8 mouse cellular contexts compared by ENCODE assay signal in the genomic region with DNA sequence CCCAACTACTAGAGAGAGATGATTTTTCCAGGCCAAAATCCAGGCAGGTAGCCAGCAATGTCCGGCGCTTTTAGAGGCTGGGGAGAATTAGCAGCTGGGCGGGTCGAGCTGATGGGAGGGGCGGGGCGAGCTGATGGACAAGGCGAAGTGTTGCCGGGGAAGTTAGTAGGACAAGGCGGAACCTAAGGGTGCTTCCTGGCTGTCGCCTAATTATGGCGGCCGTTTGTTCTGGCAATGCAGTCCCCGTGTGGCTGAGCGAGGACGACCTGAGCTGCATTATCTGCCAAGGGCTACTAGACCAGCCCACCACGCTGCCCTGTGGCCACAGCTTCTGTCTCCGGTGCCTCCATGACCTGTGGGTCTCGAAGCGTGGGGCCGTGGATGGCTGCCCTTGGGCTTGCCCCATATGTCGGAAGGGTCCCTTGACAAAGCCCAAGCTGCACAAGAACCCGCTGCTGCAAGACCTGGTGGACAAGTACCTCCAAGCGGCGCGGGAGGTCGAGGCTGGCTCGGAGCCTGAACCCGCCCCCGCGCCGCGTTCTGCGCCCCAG. TPM values are rescaled to one million over a fixed set of nuclear protein-coding genes. Genes with fewer than 3 reads are reported as not detected.
DNase-seq lines count a peak whose midpoint lies in the region; ATAC-seq lines count a peak whose summit lies in the region.

A gene (plus strand): TSS at position 147 of the 551 bp plus-strand sequence.

- H3K4me3 ChIP-seq in hindbrain, embryonic 14.5 days (replicated peaks; ENCODE audit: low read length) = peak within 1 kb of the TSS; percentile 37

- no peaks in the 10 kb centered on the region for H3K4me1 ChIP-seq in hindbrain, embryonic 14.5 days (replicated peaks; ENCODE audit: control insufficient read depth, insufficient read depth, low read length)

- peak; percentile 71; the same call in 1 of the 2 replicates for ATAC-seq in hindbrain, embryonic 14.5 days (ENCODE audit: low FRiP score)

- no peaks in the 10 kb centered on the region for H3K27me3 ChIP-seq in hindbrain, embryonic 14.5 days (ENCODE audit: control insufficient read depth, insufficient read depth, low read length)

- H3K36me3 ChIP-seq in hindbrain, embryonic 14.5 days (replicated peaks; ENCODE audit: control insufficient read depth, insufficient read depth) = no peaks in the 10 kb centered on the region

- peak; percentile 60 for DNase-seq in T-cell, adult 2 months (ENCODE audit: low spot score)
- peak; percentile 90 for DNase-seq in cerebellum, postnatal 36 days
- peak; percentile 52 to 70 for DNase-seq in frontal cortex, postnatal 25 days (ENCODE audit: low spot score in 2 of 2)
- DNase-seq in hindbrain, embryonic 14.5 days (ENCODE audit: low spot score) = peak; percentile 66
- DNase-seq in layer of hippocampus, postnatal 36 days = peak; percentile 75 to 78
- peak; percentile 95 for DNase-seq in lung, postnatal 25 days (ENCODE audit: low spot score)
- DNase-seq in retina, adult 2 months (ENCODE audit: low read depth, low spot score) = peak; percentile 32
- DNase-seq in thymus, postnatal 25 days = peak; percentile 54

- 3% methylated on average over 33 of the region's 33 CpGs for WGBS in hindbrain, embryonic 14.5 days

- peak within 1 kb of the TSS; percentile 47 for H3K9ac ChIP-seq in hindbrain, embryonic 14.5 days

- H3K4me2 ChIP-seq in hindbrain, embryonic 14.5 days (replicated peaks) = peak within 1 kb of the TSS; percentile 52

- H3K9me3 ChIP-seq in hindbrain, embryonic 14.5 days (ENCODE audit: control insufficient read depth, low read length) = no peaks in the 10 kb centered on the region

- H3K27ac ChIP-seq in hindbrain, embryonic 14.5 days = no peak within 1 kb of the TSS

RNA-seq across cellular contexts. Expression of the gene that starts here (rescaled TPM):
- 3.4 and 3.7 TPM in 2 replicates for polyA plus RNA-seq in hindbrain, embryonic 14.5 days (2014; fragmentation: Nextera tagmentation; extraction: Ambion mirVana)
- 1 to 10 TPM; 3.8 to 3.9 TPM for total RNA-seq in layer of hippocampus, postnatal 36 days (2021)

Comparison
In these comparisons a context has a peak if more than half of its experiments do, and no peak if none do; other contexts are left out.
1. DNase-seq: peak in every context shown above with its lines; median percentile 95 in lung, postnatal 25 days; 90 in cerebellum, postnatal 36 days; 76 in layer of hippocampus, postnatal 36 days; 66 in hindbrain, embryonic 14.5 days; 61 in frontal cortex, postnatal 25 days; 60 in T-cell, adult 2 months; 54 in thymus, postnatal 25 days; 32 in retina, adult 2 months.